Mouse (Mus musculus): ENCODE data around the gene Evi5. TPM values are rescaled to one million over a fixed set of nuclear protein-coding genes. Genes with fewer than 3 reads are reported as not detected.
A peak's percentile ranks its signal among the peaks of the same experiment; 100 is the strongest.

Gene Evi5
- total and polyA plus RNA-seq, 3 experiments: 4.6 to 8.4 TPM; not detected in 1

- Histone ChIP-seq H3K79me2 (ENCODE audit: control insufficient read depth, insufficient read depth, low read length, poor library complexity) (no peaks in the 10 kb centered on the region), H3K9me3 (replicated peaks; ENCODE audit: insufficient read depth, low read length) (no peaks in the 10 kb centered on the region), H3K27me3 (ENCODE audit: control insufficient read depth in 1 of 2, insufficient read depth in 2 of 2, low read length in 2 of 2) (no peaks in the 10 kb centered on the region), H3K4me1 (ENCODE audit: control insufficient read depth in 1 of 2, insufficient read depth in 2 of 2, low read length in 2 of 2) (peaks cover 15 to 17% of the 10 kb centered on the region in 2 experiments), H3K9ac (ENCODE audit: control insufficient read depth, low read depth, low read length, poor library complexity, severe bottlenecking) (peak overlapping the region; percentile 62), H3K36me3 (ENCODE audit: control insufficient read depth in 1 of 2, insufficient read depth in 2 of 2, low read length in 2 of 2) (peaks cover 0 to 20% of the 10 kb centered on the region in 2 experiments; a peak in 2 of 4 replicates), H3K4me3 (ENCODE audit: control insufficient read depth in 1 of 2, insufficient read depth in 1 of 2, low read depth in 2 of 2, low read length in 2 of 2) (peak overlapping the region in 1 of 2 experiments; percentile 48; a peak in 1 of 4 replicates), H3K27ac (ENCODE audit: control insufficient read depth, low read depth, low read length) (peak overlapping the region; percentile 95)
- peak; percentile 61 for DNase-seq (ENCODE audit: low read depth, low spot score)
- TF ChIP-seq SMC3 (IDR thresholded peaks at IDR 0.05; ENCODE audit: low read depth, low read length): no peak
- no peak for TF ChIP-seq GABPA (IDR thresholded peaks at IDR 0.05; ENCODE audit: low read depth, low read length)
- TF ChIP-seq POLR2AphosphoS2 (IDR thresholded peaks at IDR 0.05; ENCODE audit: low read length): no peak
- TF ChIP-seq JUND (IDR thresholded peaks at IDR 0.05; ENCODE audit: low read depth, low read length): no peak
- TF ChIP-seq NRF1 (IDR thresholded peaks at IDR 0.05; ENCODE audit: insufficient read depth, low read depth, low read length, poor library complexity, severe bottlenecking): no peak
- 0 out of 2 replicates have a peak, but pooled peaks have one; percentile 16 for TF ChIP-seq ELF1 (IDR thresholded peaks at IDR 0.05; ENCODE audit: low read depth, low read length)
- TF ChIP-seq CHD1 (IDR thresholded peaks at IDR 0.05; ENCODE audit: low read depth, low read length): no peak
- TF ChIP-seq MAX (IDR thresholded peaks at IDR 0.05; ENCODE audit: low read length): no peak
- no peak for TF ChIP-seq SIN3A (IDR thresholded peaks at IDR 0.05; ENCODE audit: low read length)
- no peak; the same call in 1 of the 2 replicates for TF ChIP-seq RCOR1 (IDR thresholded peaks at IDR 0.05; ENCODE audit: low read depth, low read length)
- TF ChIP-seq MAZ (IDR thresholded peaks at IDR 0.05; ENCODE audit: low read depth, low read length): no peak
- no peak for TF ChIP-seq ZMIZ1 (IDR thresholded peaks at IDR 0.05; ENCODE audit: low read depth, low read length)
- TF ChIP-seq GATA1 (IDR thresholded peaks at IDR 0.05; ENCODE audit: low read depth, low read length): peak; percentile 27; the same call in 1 of the 2 replicates
- TF ChIP-seq EP300 (IDR thresholded peaks at IDR 0.05; ENCODE audit: low read depth in 1 of 2, low read length in 2 of 2): peak in 1 of 2 experiments; percentile 69; a peak in 3 of 4 replicates
- TF ChIP-seq TBP (IDR thresholded peaks at IDR 0.05; ENCODE audit: low read depth, low read length): no peak
- TF ChIP-seq BHLHE40 (IDR thresholded peaks at IDR 0.05; ENCODE audit: borderline replicate concordance, low read depth, low read length): no peak; the same call in 1 of the 2 replicates
- TF ChIP-seq MXI1 (IDR thresholded peaks at IDR 0.05; ENCODE audit: low read depth, low read length): 0 out of 2 replicates have a peak, but pooled peaks have one; percentile 50
- no peak for TF ChIP-seq CHD2 (IDR thresholded peaks at IDR 0.05; ENCODE audit: low read length)
- TF ChIP-seq ZC3H11A (IDR thresholded peaks at IDR 0.05; ENCODE audit: low read depth, low read length): no peak
- no peak for TF ChIP-seq TAL1 (IDR thresholded peaks at IDR 0.05; ENCODE audit: low read length)
- TF ChIP-seq NELFE (IDR thresholded peaks at IDR 0.05; ENCODE audit: low read depth, low read length): no peak
- TF ChIP-seq MEF2A (IDR thresholded peaks at IDR 0.05; ENCODE audit: extremely low read depth, insufficient replicate concordance, low read depth, low read length, poor library complexity, severe bottlenecking): no peak
- TF ChIP-seq MYC (IDR thresholded peaks at IDR 0.05; ENCODE audit: low read depth, low read length): no peak
- TF ChIP-seq POLR2AphosphoS5 (IDR thresholded peaks at IDR 0.05; ENCODE audit: borderline replicate concordance, low read depth, low read length): no peak
- TF ChIP-seq USF2 (IDR thresholded peaks at IDR 0.05; ENCODE audit: borderline replicate concordance in 1 of 2, insufficient read depth in 1 of 2, low read depth in 1 of 2, low read length in 2 of 2): 0 out of 4 replicates have a peak, but pooled peaks of 1 of the 2 experiments have one; percentile 9
- no peak for TF ChIP-seq E2F4 (IDR thresholded peaks at IDR 0.05; ENCODE audit: borderline replicate concordance, low read depth, low read length)
- no peak for TF ChIP-seq MAFK (IDR thresholded peaks at IDR 0.05; ENCODE audit: borderline replicate concordance, low read depth, low read length)
- no peak for TF ChIP-seq ZNF384 (IDR thresholded peaks at IDR 0.05; ENCODE audit: low read depth, low read length)
- TF ChIP-seq CTCF (IDR thresholded peaks at IDR 0.05 in 2 of 3, conservative IDR thresholded peaks at IDR 0.05 in 1 of 3; ENCODE audit: control insufficient read depth in 1 of 3, insufficient read depth in 1 of 3, low read depth in 2 of 3, low read length in 3 of 3, poor library complexity in 1 of 3, severe bottlenecking in 1 of 3): no peak
- TF ChIP-seq HCFC1 (IDR thresholded peaks at IDR 0.05; ENCODE audit: low read depth, low read length): no peak
- TF ChIP-seq TCF12 (IDR thresholded peaks at IDR 0.05; ENCODE audit: low read depth, low read length): peak; percentile 55; the same call in 1 of the 2 replicates
- no peak for TF ChIP-seq POLR2A (IDR thresholded peaks at IDR 0.05; ENCODE audit: control insufficient read depth in 1 of 2, insufficient read depth in 1 of 2, low read depth in 1 of 2, low read length in 2 of 2, poor library complexity in 1 of 2)
- peak; percentile 63; the same call in 1 of the 2 replicates for TF ChIP-seq ETS1 (IDR thresholded peaks at IDR 0.05; ENCODE audit: low read depth, low read length)
- TF ChIP-seq RAD21 (IDR thresholded peaks at IDR 0.05; ENCODE audit: low read depth, low read length): no peak
- no peak for TF ChIP-seq MYB (IDR thresholded peaks at IDR 0.05; ENCODE audit: low read depth, low read length)
- TF ChIP-seq KAT2A (conservative IDR thresholded peaks at IDR 0.05; ENCODE audit: low read depth, low read length): no peak
Measured at GRCm38 (mm10) chr5:107749229-107749916, 125.5 kb downstream of the Evi5 start.

All from MEL (cell line).